Mouse (Mus musculus) lung, adult 18-20 months (tissue): Measurements from ENCODE around the gene Tex52.
"Not testable (repeated sequence)": the region's sequence is repeated elsewhere in the genome, so short reads cannot be mapped to it uniquely, and the experiment has no call there.

ENCODE experiments used
- DNase-seq, 2 experiments: peaks; one replicate each; pipeline ENCODE4 v3.0.0; 2022; ENCODE audit warnings: mixed read lengths in 2 of 2

Tex52 gene

DNA sequence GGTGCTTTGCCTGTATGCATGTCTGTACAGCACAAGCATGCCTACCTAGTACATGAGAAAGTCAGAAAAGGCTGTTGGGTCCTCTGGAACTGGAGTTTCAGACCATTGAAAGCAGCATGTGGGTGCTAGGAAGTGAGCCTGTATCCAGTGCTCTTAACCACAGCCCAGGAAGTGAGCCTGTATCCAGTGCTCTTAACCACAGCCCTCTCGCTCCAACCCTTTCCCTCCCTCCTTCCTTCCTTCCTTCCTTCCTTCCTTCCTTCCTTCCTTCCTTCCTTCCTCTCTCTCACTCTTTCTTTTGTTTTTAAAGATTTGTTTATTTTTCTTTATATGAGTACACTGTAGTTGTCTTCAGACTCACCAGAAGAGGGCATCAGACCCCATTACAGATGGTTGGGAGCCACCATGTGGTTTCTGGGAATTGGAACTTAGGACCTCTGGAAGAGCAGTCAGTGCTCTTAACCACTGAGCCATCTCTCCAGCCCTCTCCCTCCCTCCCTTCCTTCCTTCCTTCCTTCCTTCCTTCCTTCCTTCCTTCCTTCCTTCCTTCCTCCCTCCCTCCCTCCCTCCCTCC, 5.4 kb downstream of the Tex52 start:
- DNase-seq: not testable (repeated sequence)

- no peak for DNase-seq
These were observed 6.0 kb downstream of the Tex52 start for GRCm38 (mm10) chr6:128381254-128381653.

DNA sequence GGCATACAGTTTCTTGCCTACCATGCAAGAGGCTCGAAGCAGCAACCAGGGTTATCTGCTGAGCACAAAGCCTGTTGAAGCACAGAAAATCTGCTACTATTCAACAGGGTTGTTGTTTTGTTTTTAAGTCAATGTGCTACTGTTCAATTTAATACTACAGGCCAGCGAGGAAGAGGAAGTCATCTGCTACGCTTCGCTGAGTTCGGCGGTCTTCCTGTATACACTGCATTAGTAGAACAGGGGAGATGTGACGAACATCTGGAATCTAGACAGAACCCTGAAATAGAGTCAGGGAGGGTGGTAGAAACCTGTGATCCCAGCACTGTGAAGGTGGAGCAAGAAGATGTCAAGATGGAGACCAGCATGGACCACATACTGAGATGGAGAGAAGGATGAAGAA, 8.5 kb downstream of the Tex52 start:
- DNase-seq: no peak

DNA sequence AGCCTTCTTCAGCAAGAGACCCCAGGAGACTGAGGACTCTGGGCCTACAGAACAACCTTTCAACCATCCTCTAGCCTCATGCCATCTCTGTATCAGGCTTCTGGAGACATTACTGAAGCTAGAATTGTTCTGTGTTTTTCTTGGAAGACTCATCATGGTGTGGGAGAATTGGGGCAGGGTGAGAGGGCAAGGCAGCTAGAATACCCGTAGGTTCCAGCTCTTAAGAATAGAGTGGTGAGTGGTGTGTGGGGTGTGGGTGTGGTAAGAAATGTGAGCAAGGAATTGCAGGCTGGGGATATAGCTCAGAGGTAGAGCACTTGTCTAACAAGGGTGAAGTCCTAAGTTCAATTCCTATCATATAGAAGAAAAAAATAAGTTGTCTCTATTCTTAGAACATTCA, 9.8 kb downstream of the Tex52 start:
- DNase-seq: no peak

DNA sequence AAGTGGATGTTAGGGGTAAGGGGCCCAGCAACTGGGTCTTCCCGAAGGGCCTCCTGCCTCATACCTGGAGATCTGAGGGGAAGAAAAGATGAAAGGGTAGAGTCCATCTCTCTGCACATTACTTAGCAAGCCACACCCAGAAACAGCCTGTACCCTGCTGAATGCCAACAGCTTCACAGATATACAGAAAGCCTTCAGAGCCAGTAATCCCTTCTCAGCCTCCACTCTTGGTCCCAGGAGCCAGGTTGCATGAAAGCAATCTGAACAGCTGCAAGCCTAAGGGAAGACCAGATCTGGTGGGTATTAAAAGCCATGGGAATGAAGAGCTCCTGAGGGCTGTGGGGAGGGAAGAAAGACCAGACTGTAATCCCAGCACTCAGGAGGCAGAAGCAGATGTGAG, 13.9 kb downstream of the Tex52 start:
- DNase-seq: no peak

DNA sequence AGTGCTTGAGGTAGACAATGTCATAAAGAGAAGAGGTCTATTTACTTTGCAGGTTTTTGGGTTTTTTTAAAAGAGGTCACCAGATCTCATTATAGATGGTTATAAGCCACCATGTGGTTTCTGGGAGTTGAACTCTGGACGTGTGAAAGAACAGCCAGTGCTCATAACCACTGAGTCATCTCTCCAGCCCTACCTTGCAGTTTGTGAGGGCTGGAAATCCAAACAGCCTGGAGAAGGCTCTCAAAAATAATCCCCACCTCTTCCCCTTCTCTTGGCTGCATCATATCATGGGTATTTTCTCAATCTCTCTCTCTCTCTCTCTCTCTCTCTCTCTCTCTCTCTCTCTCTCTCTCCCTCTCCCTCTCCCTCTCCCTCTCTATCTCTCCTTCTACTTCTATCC, 15.4 kb downstream of the Tex52 start:
- no peak for DNase-seq

- DNase-seq: no peak
These were observed 22.5 kb downstream of the Tex52 start for GRCm38 (mm10) chr6:128397574-128398261.

DNA sequence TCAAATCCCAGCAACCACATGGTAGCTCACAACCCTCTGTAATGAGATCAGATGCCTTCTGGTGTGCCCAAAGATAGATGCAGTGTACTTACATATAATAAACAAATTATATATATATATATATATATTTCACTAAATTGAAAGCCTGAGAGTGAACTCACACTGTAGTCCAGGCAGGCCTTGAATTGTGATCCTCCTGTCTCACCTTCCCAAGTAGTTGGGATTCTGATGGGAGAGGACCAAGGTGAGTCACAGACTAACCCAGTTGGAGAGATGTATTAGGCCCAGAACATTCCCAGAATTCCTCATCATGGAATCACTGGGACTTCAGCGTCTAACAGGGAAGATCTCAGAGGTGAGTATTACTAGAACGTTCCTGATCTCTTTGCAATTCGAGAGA, 23.7 kb downstream of the Tex52 start, which contains the start of gene Nrip2:
Gene Nrip2, plus strand, starts transcription at position 301 of the 400 bp plus-strand sequence.
- no peak for DNase-seq

DNA sequence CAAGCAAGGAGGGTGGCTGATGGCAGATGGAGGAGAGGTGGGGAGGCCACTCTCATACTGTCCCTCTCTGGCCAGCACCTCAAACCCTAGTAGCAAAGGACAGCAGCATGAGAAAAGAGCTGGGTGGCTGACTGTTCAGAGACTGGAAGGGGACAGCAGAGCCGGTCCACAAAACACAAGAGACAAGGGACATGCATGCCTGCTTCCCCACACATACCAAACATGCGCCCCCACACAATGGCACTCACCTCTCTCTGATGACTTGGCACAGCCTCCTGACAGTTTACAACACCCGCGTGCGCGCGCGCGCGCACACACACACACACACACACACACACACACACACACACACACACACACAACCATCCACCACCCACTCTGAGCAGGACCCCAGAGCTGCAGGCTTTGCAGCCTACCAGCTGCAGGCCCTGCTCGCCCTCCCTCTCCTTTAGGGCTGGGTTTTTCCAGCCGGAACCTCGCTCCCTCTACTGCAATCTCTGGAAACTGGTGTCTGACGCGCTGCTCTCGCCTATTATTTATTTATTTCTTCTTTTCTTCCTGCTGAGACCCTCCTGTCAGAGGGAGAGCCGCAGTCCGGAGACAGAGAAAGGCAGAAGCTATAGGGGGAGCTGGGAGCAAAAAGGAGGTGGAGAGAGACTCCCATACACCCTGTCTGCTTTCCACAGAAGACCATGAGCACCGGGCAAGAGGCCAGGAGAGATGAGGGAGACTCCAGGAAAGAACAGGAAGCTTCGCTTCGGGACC, 24.3 kb downstream of the Tex52 start:
- no peak for DNase-seq

- no peak for DNase-seq
These were observed 29.5 kb downstream of the Tex52 start for GRCm38 (mm10) chr6:128404708-128405107.

- no peak for DNase-seq
These were observed 33.4 kb downstream of the Tex52 start for GRCm38 (mm10) chr6:128408544-128409125.

- DNase-seq: no peak
These were observed 35.0 kb downstream of the Tex52 start for GRCm38 (mm10) chr6:128410305-128410704.

- peak; percentile 61 to 66 for DNase-seq
These were observed 35.9 kb downstream of the Tex52 start for GRCm38 (mm10) chr6:128411115-128411514.

GRCm38 (mm10) chr6:128416169-128416568, 40.9 kb downstream of the Tex52 start:
- DNase-seq: no peak

GRCm38 (mm10) chr6:128418076-128418475, 42.8 kb downstream of the Tex52 start:
- no peak for DNase-seq

GRCm38 (mm10) chr6:128421036-128421435, 45.8 kb downstream of the Tex52 start:
- no peak for DNase-seq

DNA sequence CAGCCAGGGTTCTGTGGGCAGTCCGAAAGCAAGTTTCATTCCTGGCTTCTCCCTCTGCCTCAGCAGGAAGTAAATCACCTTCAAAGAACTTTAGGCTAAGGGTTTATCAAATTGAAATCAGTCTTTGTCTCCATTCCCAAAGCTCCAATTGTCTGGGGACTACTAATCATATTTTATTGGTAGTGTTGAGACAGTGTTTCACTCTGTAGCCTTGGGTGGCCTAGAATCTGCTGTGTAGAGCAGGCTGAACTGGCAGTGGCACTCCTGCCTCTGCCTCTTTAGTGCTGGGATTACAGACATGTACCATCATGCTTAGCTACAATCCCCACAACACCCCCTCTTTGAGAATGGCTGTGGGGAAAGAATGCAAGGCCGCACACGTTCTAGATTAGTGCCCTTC, 46.2 kb downstream of the Tex52 start:
- no peak for DNase-seq

DNA sequence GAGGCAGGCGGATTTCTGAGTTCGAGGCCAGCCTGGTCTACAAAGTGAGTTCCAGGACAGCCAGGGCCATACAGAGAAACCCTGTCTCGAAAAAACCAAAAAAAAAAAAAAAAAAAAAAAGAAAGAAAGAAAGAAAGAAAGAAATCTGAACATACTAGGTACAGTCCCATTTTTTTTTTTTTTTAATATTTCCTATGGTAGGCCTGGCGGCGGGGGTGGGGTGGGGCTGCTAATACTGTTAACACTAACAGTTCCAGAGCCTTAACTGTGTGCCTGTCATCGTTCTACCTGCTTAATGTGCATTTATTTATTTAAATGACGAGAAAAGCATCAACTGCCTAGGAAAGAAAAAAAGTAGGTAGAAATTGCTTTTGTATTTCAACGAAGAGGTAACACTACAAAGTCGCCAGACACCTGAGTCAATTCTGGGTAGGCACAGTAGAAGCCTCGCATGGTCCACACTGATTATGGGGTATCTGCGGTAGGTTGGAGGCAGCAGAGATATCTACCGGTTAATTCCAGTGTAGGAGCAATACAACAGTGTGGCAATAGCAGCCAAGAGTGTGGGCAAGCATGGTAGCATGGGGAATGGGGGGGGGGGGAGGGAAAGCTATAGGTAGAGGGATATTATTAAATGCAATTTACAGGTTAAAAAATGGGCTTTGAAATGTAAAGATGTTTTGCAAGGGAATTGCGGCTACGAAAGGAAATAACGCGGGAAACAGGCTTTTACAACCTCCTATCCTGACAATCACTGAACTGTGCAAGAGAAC, 48.4 kb downstream of the Tex52 start:
- DNase-seq: no peak

- peak; percentile 96 to 97 for DNase-seq
These were observed 49.2 kb downstream of the Tex52 start, which contains the start of gene Itfg2 for GRCm38 (mm10) chr6:128424269-128425019. Itfg2 (minus strand) TSS chr6:128424931.

DNA sequence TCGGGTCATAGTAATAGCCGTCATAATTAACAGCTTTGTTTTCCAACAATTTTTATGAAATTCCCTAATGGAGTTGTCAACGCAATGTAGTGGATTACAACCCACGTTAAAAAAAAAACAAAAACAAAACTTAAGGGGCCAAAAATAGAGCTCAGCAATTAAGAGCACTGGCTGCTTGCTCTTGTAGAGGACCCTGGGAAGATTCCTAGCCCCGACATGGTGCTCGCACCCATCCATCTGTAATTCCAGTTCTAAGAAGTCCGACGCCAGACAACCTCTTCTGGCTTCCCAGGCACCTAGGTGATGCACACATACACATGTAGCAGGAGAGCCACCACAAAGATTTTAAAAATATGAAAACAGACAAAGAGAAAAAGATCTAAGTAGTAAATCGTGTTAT, 49.8 kb downstream of the Tex52 start:
- DNase-seq: no peak

- peak in 1 of 2 experiments; percentile 36 for DNase-seq
These were observed 52.3 kb downstream of the Tex52 start for GRCm38 (mm10) chr6:128427571-128427970.

- DNase-seq: no peak
These were observed 54.0 kb downstream of the Tex52 start for GRCm38 (mm10) chr6:128429300-128429699.
